Mouse (Mus musculus): ENCODE results near the gene Col6a2.

The Col6a2 gene

GRCm38 (mm10) chr10:76636026-76636425 lies 12.6 kb upstream of the Col6a2 start:
- peak; percentile 12 to 38 for DNase-seq

- no peak for DNase-seq
These were observed 11.2 kb upstream of the Col6a2 start for GRCm38 (mm10) chr10:76634584-76634983.

- DNase-seq, result no peak
These were observed 10.7 kb upstream of the Col6a2 start for GRCm38 (mm10) chr10:76634094-76634571.

- DNase-seq, result no peak
These were observed 9.2 kb upstream of the Col6a2 start for GRCm38 (mm10) chr10:76632630-76633029.

- DNase-seq, result no peak
These were observed 7.2 kb upstream of the Col6a2 start for GRCm38 (mm10) chr10:76630657-76631056.

- no peak for DNase-seq
These were observed 4.3 kb upstream of the Col6a2 start for GRCm38 (mm10) chr10:76627714-76628113.

- DNase-seq, result no peak
These were observed 1.5 kb upstream of the Col6a2 start for GRCm38 (mm10) chr10:76624903-76625302.

GRCm38 (mm10) chr10:76623734-76624133 lies 304 bp upstream of the Col6a2 start:
- DNase-seq, result no peak

GRCm38 (mm10) chr10:76622411-76622810 lies 1.0 kb downstream of the Col6a2 start:
- DNase-seq, result no peak

GRCm38 (mm10) chr10:76612473-76612872 lies 11.0 kb downstream of the Col6a2 start:
- no peak for DNase-seq

GRCm38 (mm10) chr10:76602690-76603089 lies 20.7 kb downstream of the Col6a2 start:
- DNase-seq, result no peak

- DNase-seq, result no peak
These were observed 27.1 kb downstream of the Col6a2 start for GRCm38 (mm10) chr10:76596338-76596737.

- no peak for DNase-seq
These were observed 33.2 kb downstream of the Col6a2 start for GRCm38 (mm10) chr10:76590197-76590596.

- DNase-seq, result no peak
These were observed 37.2 kb downstream of the Col6a2 start for GRCm38 (mm10) chr10:76586190-76586589.

- no peak for DNase-seq
These were observed 39.3 kb downstream of the Col6a2 start for GRCm38 (mm10) chr10:76584138-76584537.

GRCm38 (mm10) chr10:76576920-76577319 lies 46.5 kb downstream of the Col6a2 start:
- DNase-seq, result peak in 1 of 2 experiments; percentile 42

- DNase-seq, result peak; percentile 69 to 71
These were observed 48.1 kb downstream of the Col6a2 start, which contains the start of gene Ftcd for GRCm38 (mm10) chr10:76575374-76575773. Gene Ftcd, plus strand, starts transcription at chr10:76575648.

GRCm38 (mm10) chr10:76572151-76572550 lies 51.3 kb downstream of the Col6a2 start:
- DNase-seq, result no peak

- no peak for DNase-seq
These were observed 52.4 kb downstream of the Col6a2 start for GRCm38 (mm10) chr10:76571070-76571469.

- peak; percentile 36 to 69 for DNase-seq
These were observed 53.3 kb downstream of the Col6a2 start for GRCm38 (mm10) chr10:76569996-76570685.

GRCm38 (mm10) chr10:76561972-76562371 lies 61.5 kb downstream of the Col6a2 start, which contains the start of gene Spatc1l:
Gene Spatc1l, plus strand, starts transcription at chr10:76562272.
- no peak for DNase-seq

- no peak for DNase-seq
These were observed 69.4 kb downstream of the Col6a2 start for GRCm38 (mm10) chr10:76554061-76554460.

- no peak for DNase-seq
These were observed 71.9 kb downstream of the Col6a2 start for GRCm38 (mm10) chr10:76551556-76551955.

- peak; percentile 6 to 43 for DNase-seq
These were observed 73.0 kb downstream of the Col6a2 start for GRCm38 (mm10) chr10:76550458-76550857.

GRCm38 (mm10) chr10:76548218-76548617 lies 75.2 kb downstream of the Col6a2 start:
- no peak for DNase-seq
